Mouse (Mus musculus): ENCODE measurements at regions not wholly inside any gene's neighbourhood (a gene's known extent, or its start where the extent isn't known, plus 50 kb on each side); places are given as distances from the start of the nearest gene placed in this dataset.
A peak's percentile ranks its signal among the peaks of the same experiment; 100 is the strongest.
"Not testable (repeated sequence)": the region's sequence is repeated elsewhere in the genome, so short reads cannot be mapped to it uniquely, and the experiment has no call there.

GRCm38 (mm10) chr8:34679565-34680291 is 568.2 kb upstream of the Gm10131 start:
- Histone ChIP-seq H3K27me3 (ENCODE audit: control insufficient read depth, insufficient read depth, low read length) (no peaks in the 10 kb centered on the region), H3K9ac (ENCODE audit: low read length) (0 out of 2 replicates have a peak overlapping the region, but pooled peaks have one; percentile 11), H3K4me3 (ENCODE audit: low read length) (no peak overlapping the region), H3K36me3 (ENCODE audit: control insufficient read depth, insufficient read depth) (no peaks in the 10 kb centered on the region), H3K4me2 (ENCODE audit: low read depth, low read length) (peak overlapping the region; percentile 38), H3K9me3 (replicated peaks; ENCODE audit: control insufficient read depth, low read length) (no peaks in the 10 kb centered on the region), H3K27ac (ENCODE audit: low read length) (peak overlapping the region; percentile 2; the same call in 1 of the 2 replicates), H3K4me1 (ENCODE audit: control insufficient read depth, insufficient read depth, low read length) (no peaks in the 10 kb centered on the region)
- peak; percentile 41; the same call in 1 of the 2 replicates for ATAC-seq (replicated peaks; ENCODE audit: extremely low read depth, insufficient read depth, low FRiP score)
- WGBS: 27% methylated on average over 14 of the region's 14 CpGs

- Histone ChIP-seq H3K27me3 (ENCODE audit: control insufficient read depth, insufficient read depth, low read length) (no peaks in the 10 kb centered on the region), H3K4me1 (ENCODE audit: control insufficient read depth, insufficient read depth, low read length) (no peaks in the 10 kb centered on the region), H3K27ac (ENCODE audit: low read length) (no peak overlapping the region), H3K36me3 (ENCODE audit: control insufficient read depth, insufficient read depth) (no peaks in the 10 kb centered on the region), H3K9ac (ENCODE audit: low read length) (no peak overlapping the region), H3K9me3 (replicated peaks; ENCODE audit: control insufficient read depth, low read length) (no peaks in the 10 kb centered on the region), H3K4me2 (ENCODE audit: low read depth, low read length) (no peak overlapping the region), H3K4me3 (ENCODE audit: low read length) (no peak overlapping the region)
- WGBS: 92% methylated on average over 8 of the region's 8 CpGs
- no peak for ATAC-seq (replicated peaks; ENCODE audit: extremely low read depth, insufficient read depth, low FRiP score)
Measured at GRCm38 (mm10) chr8:34678879-34679278, 567.3 kb upstream of the Gm10131 start.

DNA sequence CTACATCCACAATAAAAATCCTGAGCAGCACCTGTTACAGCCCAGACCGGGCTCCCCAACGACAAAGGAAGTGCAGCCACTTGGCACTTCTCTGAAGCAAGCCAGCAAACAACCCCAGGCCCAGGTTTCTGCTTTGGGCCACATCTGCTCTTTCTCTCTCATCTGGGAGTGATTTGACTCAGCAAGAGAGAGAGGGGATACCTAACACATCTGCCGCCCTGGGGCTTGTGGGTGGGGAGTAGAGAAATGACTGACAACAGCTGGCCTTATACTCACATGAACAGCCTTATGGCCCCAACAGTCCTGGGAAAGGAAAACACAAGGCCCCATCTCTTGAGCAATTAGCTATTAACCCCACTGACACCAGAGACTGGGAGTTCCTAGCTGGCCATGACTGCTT is 560.2 kb upstream of the Gm10131 start:
- H3K9me3 ChIP-seq (replicated peaks; ENCODE audit: control insufficient read depth, low read length): no peaks in the 10 kb centered on the region
- H3K4me1 ChIP-seq (ENCODE audit: control insufficient read depth, insufficient read depth, low read length): peaks cover 9% of the 10 kb centered on the region
- ATAC-seq (replicated peaks; ENCODE audit: extremely low read depth, insufficient read depth, low FRiP score): peak; percentile 39; the same call in 1 of the 2 replicates
- no peaks in the 10 kb centered on the region for H3K36me3 ChIP-seq (ENCODE audit: control insufficient read depth, insufficient read depth)
- WGBS: 19% methylated on average over 3 of the region's 3 CpGs
- no peaks in the 10 kb centered on the region; the same call in 1 of the 2 replicates for H3K27me3 ChIP-seq (ENCODE audit: control insufficient read depth, insufficient read depth, low read length)
- no peak overlapping the region for H3K4me3 ChIP-seq (ENCODE audit: low read length)
- no peak overlapping the region for H3K9ac ChIP-seq (ENCODE audit: low read length)
- H3K4me2 ChIP-seq (ENCODE audit: low read depth, low read length): no peak overlapping the region
- H3K27ac ChIP-seq (ENCODE audit: low read length): peak overlapping the region; percentile 27; the same call in 1 of the 2 replicates

GRCm38 (mm10) chr8:34670930-34671715 is 559.6 kb upstream of the Gm10131 start:
- peak overlapping the region; percentile 39; the same call in 1 of the 2 replicates for H3K27ac ChIP-seq (ENCODE audit: low read length)
- H3K4me1 ChIP-seq (ENCODE audit: control insufficient read depth, insufficient read depth, low read length): peaks cover 9% of the 10 kb centered on the region
- 14% methylated on average over 4 of the region's 4 CpGs for WGBS

GRCm38 (mm10) chr8:34669146-34669545 is 557.6 kb upstream of the Gm10131 start:
- H3K4me1 ChIP-seq (ENCODE audit: control insufficient read depth, insufficient read depth, low read length): peaks cover 9% of the 10 kb centered on the region
- no peak overlapping the region for H3K27ac ChIP-seq (ENCODE audit: low read length)
- H3K4me2 ChIP-seq (ENCODE audit: low read depth, low read length): no peak overlapping the region
- H3K27me3 ChIP-seq (ENCODE audit: control insufficient read depth, insufficient read depth, low read length): no peaks in the 10 kb centered on the region; the same call in 1 of the 2 replicates
- H3K36me3 ChIP-seq (ENCODE audit: control insufficient read depth, insufficient read depth): no peaks in the 10 kb centered on the region
- H3K9me3 ChIP-seq (replicated peaks; ENCODE audit: control insufficient read depth, low read length): no peaks in the 10 kb centered on the region
- no peak overlapping the region for H3K4me3 ChIP-seq (ENCODE audit: low read length)
- H3K9ac ChIP-seq (ENCODE audit: low read length): no peak overlapping the region
- no peak for ATAC-seq (replicated peaks; ENCODE audit: extremely low read depth, insufficient read depth, low FRiP score)
- 83% methylated on average over 3 of the region's 3 CpGs for WGBS

More at GRCm38 (mm10) chr8:34670930-34671715, 559.6 kb upstream of the Gm10131 start:
- Histone ChIP-seq H3K36me3 (ENCODE audit: control insufficient read depth, insufficient read depth) (no peaks in the 10 kb centered on the region), H3K9me3 (replicated peaks; ENCODE audit: control insufficient read depth, low read length) (no peaks in the 10 kb centered on the region), H3K4me2 (ENCODE audit: low read depth, low read length) (no peak overlapping the region), H3K4me3 (ENCODE audit: low read length) (no peak overlapping the region), H3K27me3 (ENCODE audit: control insufficient read depth, insufficient read depth, low read length) (no peaks in the 10 kb centered on the region; the same call in 1 of the 2 replicates), H3K9ac (ENCODE audit: low read length) (no peak overlapping the region; the same call in 1 of the 2 replicates)
- peak; percentile 47; the same call in 1 of the 2 replicates for ATAC-seq (replicated peaks; ENCODE audit: extremely low read depth, insufficient read depth, low FRiP score)

GRCm38 (mm10) chr8:34664429-34664828 is 552.9 kb upstream of the Gm10131 start:
- Histone ChIP-seq H3K4me3 (ENCODE audit: low read length) (no peak overlapping the region), H3K4me1 (ENCODE audit: control insufficient read depth, insufficient read depth, low read length) (no peaks in the 10 kb centered on the region), H3K9me3 (replicated peaks; ENCODE audit: control insufficient read depth, low read length) (no peaks in the 10 kb centered on the region), H3K9ac (ENCODE audit: low read length) (no peak overlapping the region), H3K4me2 (ENCODE audit: low read depth, low read length) (no peak overlapping the region), H3K27ac (ENCODE audit: low read length) (no peak overlapping the region), H3K27me3 (ENCODE audit: control insufficient read depth, insufficient read depth, low read length) (no peaks in the 10 kb centered on the region), H3K36me3 (ENCODE audit: control insufficient read depth, insufficient read depth) (no peaks in the 10 kb centered on the region)
- no peak for ATAC-seq (replicated peaks; ENCODE audit: extremely low read depth, insufficient read depth, low FRiP score)
- WGBS: 80% methylated on average over 4 of the region's 4 CpGs

DNA sequence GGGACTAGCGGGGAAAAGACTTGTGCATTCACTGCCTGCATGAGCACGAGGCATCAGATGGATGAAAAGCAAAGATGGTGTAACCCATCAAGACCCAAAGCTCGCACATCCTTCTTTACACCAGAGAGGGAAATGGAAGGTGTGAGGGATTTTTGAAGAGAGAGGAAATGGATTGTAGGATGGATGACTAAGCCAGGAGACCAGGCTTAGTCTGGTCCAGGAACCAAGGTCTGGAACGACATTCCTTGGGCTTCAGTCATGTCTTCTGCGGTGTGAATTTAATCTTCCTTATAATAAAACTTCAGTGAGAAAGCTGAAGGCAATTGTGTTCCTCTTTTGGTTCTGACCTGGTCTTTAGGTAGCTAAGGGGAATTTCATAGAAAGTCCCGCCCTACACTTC is 551.0 kb upstream of the Gm10131 start:
- H3K4me1 ChIP-seq (ENCODE audit: control insufficient read depth, insufficient read depth, low read length): no peaks in the 10 kb centered on the region
- H3K9ac ChIP-seq (ENCODE audit: low read length): no peak overlapping the region
- WGBS: 86% methylated on average over 6 of the region's 6 CpGs
- H3K27ac ChIP-seq (ENCODE audit: low read length): no peak overlapping the region
- no peak overlapping the region for H3K4me3 ChIP-seq (ENCODE audit: low read length)
- no peaks in the 10 kb centered on the region for H3K27me3 ChIP-seq (ENCODE audit: control insufficient read depth, insufficient read depth, low read length)
- no peaks in the 10 kb centered on the region for H3K9me3 ChIP-seq (replicated peaks; ENCODE audit: control insufficient read depth, low read length)
- no peak overlapping the region for H3K4me2 ChIP-seq (ENCODE audit: low read depth, low read length)
- no peaks in the 10 kb centered on the region for H3K36me3 ChIP-seq (ENCODE audit: control insufficient read depth, insufficient read depth)
- ATAC-seq (replicated peaks; ENCODE audit: extremely low read depth, insufficient read depth, low FRiP score): no peak

DNA sequence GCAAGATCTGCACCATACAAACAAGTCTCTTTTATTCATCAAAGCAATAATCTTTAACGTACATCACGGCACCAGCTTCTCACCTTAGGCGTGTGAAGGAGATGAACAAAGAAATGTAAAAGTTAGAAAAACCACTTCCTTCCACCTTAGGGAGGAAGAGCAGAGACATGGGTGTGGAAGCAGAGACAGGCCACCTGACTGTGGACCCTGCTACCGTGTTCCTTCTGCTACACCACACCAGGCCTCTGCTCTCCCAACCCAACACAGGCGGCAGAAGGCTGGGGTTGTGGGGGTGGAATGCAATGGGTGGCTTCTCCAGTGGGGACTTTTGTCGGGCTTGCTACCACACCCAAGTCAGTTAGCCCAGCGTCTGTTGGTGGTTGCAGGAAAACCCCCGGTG is 540.2 kb upstream of the Gm10131 start:
- no peak overlapping the region for H3K4me3 ChIP-seq (ENCODE audit: low read length)
- H3K9ac ChIP-seq (ENCODE audit: low read length): no peak overlapping the region
- no peaks in the 10 kb centered on the region for H3K4me1 ChIP-seq (ENCODE audit: control insufficient read depth, insufficient read depth, low read length)
- no peak overlapping the region for H3K4me2 ChIP-seq (ENCODE audit: low read depth, low read length)
- no peak; the same call in 1 of the 2 replicates for ATAC-seq (replicated peaks; ENCODE audit: extremely low read depth, insufficient read depth, low FRiP score)
- 81% methylated on average over 8 of the region's 8 CpGs for WGBS
- no peaks in the 10 kb centered on the region for H3K36me3 ChIP-seq (ENCODE audit: control insufficient read depth, insufficient read depth)
- peaks cover 11% of the 10 kb centered on the region for H3K9me3 ChIP-seq (replicated peaks; ENCODE audit: control insufficient read depth, low read length)
- no peak overlapping the region for H3K27ac ChIP-seq (ENCODE audit: low read length)
- H3K27me3 ChIP-seq (ENCODE audit: control insufficient read depth, insufficient read depth, low read length): no peaks in the 10 kb centered on the region

DNA sequence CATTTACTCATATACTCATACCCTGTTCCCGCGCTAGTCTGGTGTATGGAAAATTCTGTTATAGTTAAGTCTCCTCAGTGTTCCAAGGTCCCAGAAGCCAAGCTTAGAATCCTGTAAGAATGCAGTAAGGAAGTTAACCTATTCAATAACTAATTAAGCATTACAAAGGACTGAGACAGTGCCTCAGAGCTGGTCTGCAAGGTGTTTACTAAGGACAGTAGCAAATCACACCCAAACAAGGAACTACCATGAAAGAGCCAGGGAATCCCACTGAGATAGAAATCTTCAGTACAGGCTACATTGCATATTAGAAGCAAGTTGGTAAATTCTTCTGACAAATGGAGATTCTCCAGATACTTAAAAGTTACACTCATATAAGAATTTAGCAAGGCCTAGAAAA is 516.7 kb upstream of the Gm10131 start:
- H3K4me2 ChIP-seq (ENCODE audit: low read depth, low read length); H3K27ac ChIP-seq (ENCODE audit: low read length); H3K4me3 ChIP-seq (ENCODE audit: low read length); H3K9ac ChIP-seq (ENCODE audit: low read length); H3K9me3 ChIP-seq (replicated peaks; ENCODE audit: control insufficient read depth, low read length); ATAC-seq (replicated peaks; ENCODE audit: extremely low read depth, insufficient read depth, low FRiP score); H3K27me3 ChIP-seq (ENCODE audit: control insufficient read depth, insufficient read depth, low read length); H3K36me3 ChIP-seq (ENCODE audit: control insufficient read depth, insufficient read depth); H3K4me1 ChIP-seq (ENCODE audit: control insufficient read depth, insufficient read depth, low read length): not testable (repeated sequence)
- WGBS: 93% methylated on average over 2 of the region's 2 CpGs
